Mouse (Mus musculus): ENCODE data around the gene Etl4.
"Not testable (repeated sequence)": the region's sequence is repeated elsewhere in the genome, so short reads cannot be mapped to it uniquely, and the experiment has no call there.

The Etl4 gene

DNA sequence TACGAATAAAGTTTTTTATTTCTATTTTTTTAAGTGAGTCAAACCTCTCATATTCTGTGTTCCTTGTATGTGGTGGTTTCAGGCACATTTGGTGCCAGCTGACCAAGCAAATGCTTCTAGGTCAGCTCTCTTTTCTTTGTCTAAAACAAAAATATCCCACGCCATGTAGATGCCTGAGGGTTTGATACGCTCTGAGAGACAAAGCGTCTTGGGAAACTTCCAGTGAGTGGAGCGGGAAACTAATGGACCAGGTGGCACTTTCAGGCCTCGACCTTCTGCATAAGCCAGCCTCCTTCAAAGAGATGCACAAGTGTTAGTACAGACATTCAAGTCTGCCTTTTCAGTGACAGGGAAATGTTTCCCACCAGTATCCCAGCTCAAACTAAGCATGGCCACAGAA is 426.6 kb downstream of the Etl4 start:
- DNase-seq, result peak; percentile 2 to 5

DNA sequence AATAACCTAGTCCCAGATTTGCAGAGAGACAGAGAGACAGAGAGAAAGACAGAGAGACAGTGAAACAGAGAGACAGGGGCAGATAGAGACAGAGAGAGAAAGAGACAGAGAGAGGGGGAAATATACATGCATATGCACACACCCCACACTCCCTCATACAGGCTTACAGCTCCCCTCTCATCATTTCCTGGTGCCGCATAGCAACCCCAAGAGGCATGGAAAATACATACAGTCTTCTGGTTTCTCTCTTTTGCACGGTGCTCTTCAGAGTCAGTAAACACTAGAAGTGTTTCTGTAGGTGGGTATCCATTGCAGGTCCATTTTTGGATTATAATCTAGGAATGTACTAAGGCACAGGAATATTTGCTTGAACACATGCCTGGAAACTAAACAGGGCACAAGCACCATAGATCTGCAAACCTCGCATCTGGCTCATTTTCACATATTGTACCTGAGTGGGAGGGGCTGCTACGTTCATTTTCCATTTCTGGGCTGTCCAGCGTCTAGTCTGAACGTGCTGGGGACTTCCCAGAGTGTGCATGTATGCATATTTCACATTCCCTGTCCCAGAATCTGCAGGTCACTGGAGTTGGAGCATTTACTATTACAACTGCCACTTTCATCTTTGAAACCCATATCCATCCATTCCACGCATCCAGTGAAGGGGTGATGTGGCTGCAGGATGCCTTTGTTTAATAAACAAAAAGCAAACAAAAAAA is 429.6 kb downstream of the Etl4 start:
- no peak for DNase-seq

DNA sequence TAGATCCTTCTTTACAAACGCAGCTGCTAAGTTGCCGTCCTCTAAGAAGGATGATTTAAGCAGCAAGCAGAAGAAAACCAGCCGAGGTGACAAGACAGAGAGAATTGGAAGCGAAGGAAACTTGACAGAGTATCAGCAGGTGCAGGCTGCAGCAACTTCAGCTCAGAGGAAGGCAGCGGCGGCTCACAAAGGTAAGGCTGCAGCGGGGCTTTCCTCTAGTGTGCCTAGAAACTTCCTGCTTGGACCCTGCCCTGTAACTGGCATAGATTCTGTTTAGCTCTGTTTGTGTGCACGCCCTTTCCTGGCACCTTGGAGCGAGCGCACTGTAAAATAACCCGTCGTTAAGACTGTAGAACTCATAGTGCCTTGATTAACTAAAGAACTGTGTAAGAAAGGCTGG is 430.3 kb downstream of the Etl4 start:
- no peak for DNase-seq

DNA sequence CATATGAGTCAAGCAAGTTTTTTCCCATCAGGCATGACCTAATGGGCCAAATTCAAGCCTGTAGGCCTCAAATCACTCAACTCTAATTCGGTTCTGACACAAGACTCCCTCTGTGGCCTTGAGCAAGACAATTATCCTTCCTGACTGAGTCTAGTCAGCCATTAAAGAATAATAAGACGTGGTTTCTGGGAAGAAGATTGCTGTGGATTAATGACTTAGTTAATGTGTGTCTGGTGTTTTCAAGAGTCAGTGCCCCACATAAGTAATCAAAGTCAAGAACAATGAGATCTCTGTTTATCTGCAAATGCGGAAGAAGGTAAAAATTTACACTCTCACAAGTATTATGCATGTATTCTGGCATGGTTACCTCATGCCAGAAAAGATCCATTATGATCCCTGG is 437.3 kb downstream of the Etl4 start:
- DNase-seq, result no peak

DNA sequence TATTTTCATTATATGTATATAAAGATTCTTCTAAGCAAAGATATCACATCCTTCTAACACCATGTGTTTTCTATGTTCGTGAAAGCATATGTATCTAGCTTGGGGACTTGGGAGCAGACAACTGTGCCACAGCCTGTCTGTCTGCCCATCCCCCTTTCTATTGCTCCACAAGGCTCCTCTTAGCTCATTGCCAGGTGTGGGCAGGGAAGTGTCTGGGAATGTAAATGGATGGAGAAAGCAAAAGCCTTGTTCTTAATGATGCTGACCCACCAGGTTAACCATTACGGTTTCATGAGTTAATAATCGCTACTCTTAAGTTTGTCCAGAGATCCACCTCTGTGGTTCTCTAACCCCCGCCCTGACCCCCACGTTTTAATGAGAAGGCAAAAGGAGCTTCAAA is 439.7 kb downstream of the Etl4 start:
- no peak for DNase-seq

DNA sequence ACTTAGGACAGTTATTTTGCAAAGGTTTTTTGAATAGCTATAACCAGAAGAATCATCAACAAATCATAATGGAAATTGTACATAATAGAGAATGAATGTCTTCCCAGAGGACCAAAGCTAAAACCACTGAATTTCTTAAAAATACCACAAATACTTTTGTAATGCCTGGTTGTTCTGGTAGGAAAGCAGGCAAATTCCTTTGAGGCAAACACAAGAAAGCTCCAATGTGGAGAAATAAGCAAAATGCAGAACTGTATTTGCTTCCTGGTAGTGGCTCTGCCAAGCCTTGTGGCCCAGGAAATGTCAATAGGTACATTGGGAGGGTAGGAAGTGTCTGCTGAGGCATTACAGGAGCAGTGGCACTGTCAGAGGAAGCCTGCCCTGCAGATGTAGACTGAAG is 443.2 kb downstream of the Etl4 start:
- DNase-seq, result no peak

DNA sequence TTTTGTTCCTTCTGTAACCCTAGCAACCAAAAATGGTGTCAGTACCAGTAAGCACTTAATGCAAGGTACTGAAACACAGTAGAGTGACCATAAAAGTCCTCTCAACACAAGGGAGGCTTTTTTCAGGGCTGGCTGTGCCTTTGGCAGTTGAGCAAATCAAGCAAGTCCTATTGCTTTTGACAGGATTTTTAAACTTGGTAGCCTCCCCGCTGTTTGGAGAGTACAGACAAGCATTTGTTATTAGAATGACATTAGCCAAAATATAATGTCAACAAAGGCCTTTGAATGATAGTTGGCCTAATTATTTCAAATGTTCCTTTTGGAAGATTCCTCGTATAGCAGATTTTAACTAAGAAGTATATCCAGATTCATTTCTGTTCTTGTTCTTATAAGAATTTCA is 467.4 kb downstream of the Etl4 start:
- no peak for DNase-seq

DNA sequence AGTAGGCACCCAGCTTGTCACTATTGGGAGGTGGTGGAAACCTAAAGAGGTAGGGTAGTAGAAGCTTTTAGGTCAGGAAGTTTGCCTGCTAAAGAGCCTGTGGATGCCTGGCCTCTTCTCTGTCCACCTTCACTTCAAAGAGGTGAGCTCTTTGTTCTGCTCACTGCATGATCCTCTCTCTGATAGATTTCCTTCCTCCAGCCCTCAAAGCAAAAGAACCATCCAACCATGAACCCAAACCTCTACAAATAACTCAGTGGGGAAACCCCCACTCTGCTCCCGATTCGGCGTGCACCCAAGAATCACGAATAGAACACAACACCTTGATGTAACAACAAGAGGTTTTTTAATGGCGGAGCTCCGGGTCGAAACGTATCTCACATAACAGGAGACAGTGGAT is 471.3 kb downstream of the Etl4 start:
- not testable (repeated sequence) for DNase-seq

DNA sequence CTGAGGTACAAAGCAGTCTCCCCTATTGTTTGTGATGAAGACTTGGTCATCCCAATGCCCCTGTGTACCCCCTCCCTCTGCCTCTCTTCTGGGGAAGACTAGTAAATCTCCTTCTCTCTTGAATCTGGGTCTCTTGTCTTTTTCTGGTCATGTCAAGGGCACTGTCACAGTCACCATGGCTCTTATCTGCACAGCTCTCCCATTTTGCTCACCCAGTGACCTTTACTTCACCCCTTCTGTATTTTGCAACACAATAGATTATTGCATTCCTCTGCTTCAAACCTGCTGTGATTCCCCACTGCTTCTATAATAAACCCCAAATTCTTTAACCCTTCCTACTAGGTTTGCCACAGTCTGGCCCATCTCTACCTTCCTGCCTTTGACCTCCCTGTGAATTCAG is 484.5 kb downstream of the Etl4 start:
- no peak for DNase-seq

DNA sequence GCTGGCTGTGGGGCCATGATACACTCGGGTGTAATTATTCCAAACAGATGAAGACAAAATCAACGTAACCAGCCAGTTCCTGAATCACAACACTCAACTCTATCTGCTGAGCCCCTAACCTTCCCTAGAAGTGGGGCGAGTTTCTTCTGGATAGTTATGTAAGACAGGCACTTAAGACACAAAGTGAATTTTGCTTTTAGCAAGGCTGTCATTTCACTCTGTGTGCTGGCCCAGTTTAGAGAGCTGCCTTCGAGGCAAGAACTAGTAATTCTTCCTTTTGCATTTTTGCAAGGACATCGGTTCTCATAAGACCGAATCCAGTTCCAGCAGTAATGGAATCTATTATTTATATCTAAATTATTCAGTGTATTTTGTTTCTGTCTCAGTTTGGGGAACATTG is 487.4 kb downstream of the Etl4 start:
- no peak for DNase-seq

DNA sequence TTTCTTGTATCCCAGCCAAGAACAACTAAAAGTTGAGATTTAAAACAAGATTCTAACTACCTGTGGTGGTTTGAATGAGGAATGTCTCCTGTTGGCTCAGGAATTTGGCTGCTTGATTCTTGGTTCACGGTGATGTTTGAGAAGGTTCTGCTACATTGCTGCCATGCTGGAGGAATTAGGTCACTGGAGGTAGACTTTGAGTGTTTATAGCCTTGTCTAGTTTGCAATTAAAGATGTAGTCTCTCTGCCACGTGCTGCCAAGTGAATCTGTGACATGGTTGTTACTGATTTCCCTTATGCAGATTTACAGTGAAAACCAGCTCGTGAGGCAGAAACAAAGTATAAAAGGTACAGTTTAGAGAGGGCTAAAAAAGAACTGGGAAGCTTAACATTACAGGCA is 491.0 kb downstream of the Etl4 start:
- DNase-seq, result no peak

DNA sequence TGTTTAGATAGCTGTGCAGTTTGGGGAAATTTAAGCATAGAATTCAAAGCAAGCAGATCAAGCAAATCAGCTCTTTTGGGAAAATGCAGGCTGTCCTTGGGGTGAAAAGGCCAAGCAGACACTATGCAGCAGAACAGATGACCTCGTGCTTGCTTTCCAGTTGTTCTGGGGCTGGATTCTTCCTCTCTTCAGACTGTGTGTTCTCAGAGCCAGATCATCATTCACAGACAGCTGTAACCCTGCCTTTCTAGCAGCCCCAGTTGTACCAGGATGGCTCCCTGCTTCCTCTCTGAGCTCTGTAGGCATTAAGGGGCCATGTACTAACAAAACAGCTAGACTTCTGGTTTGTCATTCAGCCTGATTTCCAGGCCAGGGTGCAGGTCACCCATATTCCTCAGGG is 494.8 kb downstream of the Etl4 start:
- DNase-seq, result no peak

DNA sequence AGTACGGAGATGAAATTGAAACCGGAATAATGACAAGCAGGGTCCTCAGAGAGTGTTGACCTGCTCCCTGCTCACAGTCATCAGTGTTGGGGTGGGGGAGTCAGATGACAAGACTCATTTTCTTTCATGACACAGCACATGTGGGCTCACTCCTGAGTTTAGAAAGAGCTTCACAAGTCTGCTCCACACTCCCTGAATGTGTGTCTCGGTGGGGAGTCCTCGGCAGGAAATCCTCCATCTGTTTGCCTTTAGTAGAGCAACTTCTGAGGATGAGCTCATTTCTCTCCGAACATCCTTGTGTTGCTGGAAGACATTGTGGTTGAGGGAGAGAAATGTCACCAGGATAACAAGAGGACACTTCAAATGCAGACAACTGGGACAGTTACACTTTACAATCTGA is 497.5 kb downstream of the Etl4 start:
- DNase-seq, result no peak

DNA sequence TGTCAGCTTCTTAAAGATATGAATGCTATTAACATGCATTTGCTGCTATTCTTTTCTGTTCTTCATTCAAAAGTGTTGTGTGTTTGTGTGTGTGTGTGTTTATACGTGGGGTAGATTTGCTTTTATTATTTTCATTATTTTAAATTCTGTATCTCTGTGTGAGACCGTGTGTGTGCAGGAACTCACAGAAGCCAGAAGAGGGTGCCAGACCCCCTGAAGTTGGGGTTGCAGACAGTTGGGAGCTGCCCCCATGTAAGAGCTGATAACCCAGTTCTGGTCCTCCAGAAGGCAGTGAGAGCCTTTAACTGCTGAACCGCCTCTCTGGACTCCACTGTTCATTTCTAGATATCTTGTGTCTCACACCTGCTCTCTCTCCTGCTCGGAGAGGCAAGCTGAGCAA is 505.3 kb downstream of the Etl4 start:
- no peak for DNase-seq

DNA sequence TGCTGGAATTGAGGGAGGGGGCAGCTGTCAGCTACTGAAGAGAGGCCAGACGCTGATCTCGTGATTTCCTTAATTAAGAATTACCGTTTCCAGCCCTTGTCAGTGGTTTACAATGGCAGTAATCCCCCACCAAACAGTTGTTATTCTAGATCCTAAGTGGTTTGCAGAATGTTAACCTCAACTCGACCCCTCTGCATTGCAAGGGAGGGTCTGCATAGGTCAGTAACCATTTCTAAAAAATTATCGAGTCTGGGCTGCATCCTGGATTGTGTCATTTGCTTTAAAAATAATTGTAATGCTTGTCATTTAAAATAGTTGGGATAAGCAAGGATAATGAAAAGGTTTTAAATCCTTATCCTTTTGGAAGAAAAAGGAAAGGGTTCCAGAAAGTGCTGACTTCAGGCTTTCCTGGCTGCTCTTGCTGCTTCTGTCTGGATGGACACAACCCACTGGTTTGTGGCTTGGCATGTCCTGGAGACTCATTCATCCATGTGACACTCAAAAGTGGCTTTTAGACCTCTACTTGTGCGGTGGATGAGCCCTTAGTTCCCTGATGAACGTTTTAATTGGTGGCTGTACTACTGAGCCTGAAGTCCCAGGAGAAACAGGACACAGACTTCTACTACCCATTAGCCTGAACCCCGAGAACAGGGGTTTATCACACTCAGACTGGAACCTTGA is 507.5 kb downstream of the Etl4 start:
- no peak for DNase-seq

DNA sequence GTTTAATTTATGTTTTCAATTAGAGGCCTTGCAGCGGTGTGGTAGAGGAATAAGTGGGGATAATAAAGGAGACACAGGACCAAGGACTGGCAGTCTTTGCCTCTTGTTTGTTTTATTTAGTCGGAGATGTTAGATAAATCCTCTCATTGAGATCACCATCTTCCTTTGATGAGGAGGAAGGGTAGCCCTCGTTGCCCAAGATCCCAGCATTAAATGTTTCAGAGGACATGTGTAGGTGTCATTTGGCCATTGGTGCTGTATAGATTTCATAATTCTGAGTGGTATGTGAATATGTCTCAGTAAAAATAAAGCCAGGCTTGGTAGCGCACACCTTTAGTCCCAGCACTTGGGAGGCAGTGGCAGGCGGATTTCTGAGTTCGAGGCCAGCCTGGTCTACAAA is 508.4 kb downstream of the Etl4 start:
- no peak for DNase-seq

DNA sequence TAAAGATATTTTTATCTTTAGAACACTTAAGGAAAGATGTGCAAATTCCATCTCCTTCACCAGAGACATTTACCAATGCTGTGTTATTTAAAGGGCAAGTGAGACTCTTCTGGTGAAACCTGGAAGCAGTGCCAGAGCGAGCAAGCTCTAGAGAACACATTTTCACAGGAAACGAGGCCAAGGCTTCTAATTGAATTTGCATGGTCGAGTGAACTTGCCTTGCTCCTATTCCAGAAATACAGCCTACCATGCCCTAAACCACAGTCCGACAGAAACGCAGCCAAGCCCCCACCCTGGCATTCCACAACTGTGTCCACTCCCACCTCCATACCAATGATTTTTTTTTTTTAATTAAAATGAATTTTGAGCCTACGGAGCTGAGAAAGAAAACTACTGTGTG is 510.4 kb downstream of the Etl4 start:
- DNase-seq, result peak; percentile 31 to 41

DNA sequence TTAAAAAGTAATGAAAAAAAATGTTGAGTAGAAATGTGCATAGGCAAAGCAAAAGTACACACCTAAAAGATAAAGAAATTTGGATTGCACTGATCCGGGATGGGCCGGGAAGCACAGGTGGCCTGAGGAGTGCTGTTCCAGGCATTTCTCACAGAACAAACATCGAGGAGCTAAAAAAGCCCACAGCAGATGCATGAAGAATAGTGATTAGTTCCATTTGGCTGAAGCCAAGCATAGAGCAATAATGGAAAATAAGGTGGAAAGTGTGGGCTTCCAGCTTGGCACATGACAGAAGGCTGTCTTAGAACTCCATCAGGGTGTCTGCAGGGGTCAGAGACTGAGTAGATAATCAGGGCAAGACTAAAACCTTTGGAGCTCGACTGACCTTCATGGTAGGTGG is 512.7 kb downstream of the Etl4 start:
- no peak for DNase-seq

DNA sequence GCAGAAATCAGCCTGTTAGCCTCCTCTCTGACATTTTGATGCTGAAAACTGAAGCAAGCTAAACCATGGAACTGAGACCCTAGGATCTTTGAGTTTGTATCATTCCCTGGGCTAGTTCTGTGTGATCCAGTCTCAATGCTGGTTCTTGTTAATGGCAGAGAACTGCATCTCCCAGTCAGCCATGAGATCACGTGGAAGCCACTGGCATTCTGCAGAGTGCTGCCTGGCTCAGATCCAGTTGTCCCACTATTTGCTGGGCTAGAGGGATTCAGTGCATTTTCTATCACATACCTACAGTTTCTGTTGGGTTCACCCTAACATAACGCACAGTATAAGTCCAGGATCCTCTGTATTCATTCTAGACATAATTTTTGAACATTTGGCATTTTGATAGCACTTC is 524.1 kb downstream of the Etl4 start:
- DNase-seq, result no peak

DNA sequence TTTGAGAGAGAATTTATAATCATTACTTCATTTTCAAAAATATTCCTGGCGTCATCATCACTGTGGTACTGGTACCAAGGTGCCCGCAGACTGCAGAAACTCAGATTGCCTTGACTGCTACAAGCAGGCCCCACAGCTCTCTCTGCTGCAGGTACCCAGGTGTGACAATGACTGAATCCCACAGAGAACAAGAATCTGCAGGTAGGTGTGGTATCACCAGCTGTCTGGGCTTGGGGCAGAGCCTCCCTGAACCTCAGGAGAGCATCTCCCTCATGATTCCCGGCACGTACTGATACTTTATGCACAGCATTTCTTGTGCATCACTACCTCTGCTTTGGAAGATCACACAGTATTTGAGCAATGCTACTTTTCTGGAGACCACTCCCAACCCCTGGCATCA is 526.0 kb downstream of the Etl4 start:
- no peak for DNase-seq

DNA sequence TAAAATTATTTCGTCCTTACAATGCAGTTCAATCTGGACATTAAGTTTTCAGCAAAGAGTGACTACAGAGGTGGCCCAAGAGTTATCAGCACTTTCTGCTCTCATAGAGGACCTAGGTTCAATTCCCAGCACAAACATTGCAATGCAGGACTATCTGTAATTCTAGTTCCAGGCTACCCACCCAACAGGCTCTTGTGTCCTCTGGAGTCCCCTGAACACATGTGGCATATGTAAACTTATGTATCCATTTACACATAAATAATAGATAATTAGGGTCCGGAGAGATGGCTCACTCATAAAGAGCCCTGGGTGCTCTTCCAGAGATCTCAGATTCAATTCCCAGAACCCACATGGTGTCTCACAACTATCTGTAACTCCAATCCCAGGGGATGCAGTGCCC is 533.2 kb downstream of the Etl4 start:
- DNase-seq, result no peak

DNA sequence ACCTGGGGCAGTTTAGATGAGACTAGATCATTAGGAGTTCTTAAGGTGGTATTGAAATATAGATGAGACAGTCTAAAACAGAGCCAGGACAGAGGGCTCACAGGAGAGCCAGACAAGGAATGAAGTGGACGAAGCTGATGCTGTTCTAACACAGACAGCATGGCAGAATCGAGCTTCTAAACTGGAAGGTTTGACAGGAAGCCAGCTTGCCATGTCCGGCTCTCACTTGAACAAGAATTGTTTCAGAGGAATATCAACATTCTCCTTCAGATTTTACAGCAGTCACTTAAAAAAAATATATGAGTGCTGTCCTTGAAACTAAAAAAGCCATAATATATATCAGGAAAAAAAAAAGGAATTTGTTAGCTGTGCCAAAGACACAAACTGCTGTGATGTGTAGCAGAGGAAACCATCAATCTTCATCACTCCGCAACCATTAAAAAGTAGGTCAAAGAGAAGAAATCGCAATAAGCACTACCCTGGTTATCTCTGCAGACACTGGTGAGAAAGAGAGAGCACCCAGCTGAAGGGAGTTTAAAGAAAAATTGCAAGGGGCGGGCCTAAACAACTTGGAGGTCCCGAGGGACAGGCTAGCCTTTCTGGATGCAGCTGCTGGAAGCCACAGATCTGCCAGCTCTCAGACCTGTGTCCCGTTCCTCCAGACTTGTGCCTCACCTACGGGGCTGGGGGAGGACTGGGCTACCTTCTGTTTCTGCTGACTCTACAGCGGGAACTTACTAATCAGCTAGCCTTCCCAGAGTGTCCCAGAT is 534.3 kb downstream of the Etl4 start:
- DNase-seq, result no peak

DNA sequence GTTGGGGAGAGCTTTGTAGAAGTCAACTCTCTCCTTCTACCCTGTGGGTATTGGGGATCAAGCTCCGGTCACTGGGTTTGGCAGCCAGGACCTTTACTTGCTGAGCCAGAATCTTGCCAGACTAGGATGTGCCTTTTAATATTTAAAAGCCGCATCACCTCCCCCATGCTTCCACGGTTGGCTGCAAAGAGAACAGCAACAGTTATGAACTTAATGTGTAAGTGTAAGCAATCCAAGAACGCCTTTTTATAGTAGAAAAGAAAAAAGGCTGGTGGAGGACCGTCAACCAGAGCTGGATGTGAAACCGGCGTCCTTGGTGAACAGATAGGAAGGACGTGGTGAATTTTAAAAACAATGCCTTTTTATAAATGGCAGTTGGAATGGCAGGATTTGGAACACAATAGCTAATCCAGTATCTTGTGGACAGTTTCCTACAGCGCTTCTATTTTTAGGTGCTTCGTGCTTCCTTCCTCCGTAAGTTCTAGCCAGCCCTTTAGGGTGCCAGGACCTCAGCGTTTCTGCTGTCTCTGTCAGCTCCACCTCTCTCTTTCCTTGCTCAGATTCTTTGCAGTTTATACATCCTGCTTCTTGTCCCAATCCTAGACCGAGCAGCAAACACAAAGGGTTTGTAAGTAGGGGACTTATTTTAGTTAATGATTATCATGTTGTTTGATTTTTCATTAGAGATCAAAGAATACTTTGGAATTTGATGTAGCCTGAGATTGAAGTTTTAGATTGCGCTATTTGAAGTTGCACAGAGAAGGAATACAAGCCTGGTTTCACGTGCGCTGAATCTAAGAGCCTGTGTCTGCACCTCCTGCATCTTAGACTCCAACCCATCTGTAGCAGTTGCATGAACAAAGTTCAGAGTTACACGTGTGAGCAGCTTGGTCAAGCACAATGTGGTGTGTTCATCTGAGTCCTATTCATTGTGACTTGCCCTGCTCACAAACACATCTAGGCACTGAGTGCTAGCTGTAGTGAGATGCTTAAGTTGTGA is 535.9 kb downstream of the Etl4 start:
- DNase-seq, result no peak

All from cerebellum, postnatal 36 days (tissue).